Mouse (Mus musculus) brain, embryonic 14.5 days (tissue): ENCODE measurements around the gene Bcan.

Experiments
- CTCF ChIP-seq: fragments of 200-500 bp; IDR thresholded peaks from 2 replicates; pipeline ENCODE4 v1.5.1; 2012; ENCODE audit warnings: inconsistent platforms, mild to moderate bottlenecking, moderate library complexity, borderline replicate concordance; ENCODE audit not compliant: insufficient read depth, insufficient read length; ENCODE audit errors: extremely low read depth
- POLR2A ChIP-seq: fragments of 200-500 bp; IDR thresholded peaks from 2 replicates; pipeline ENCODE4 v1.6.1; 2012; ENCODE audit warnings: mild to moderate bottlenecking, inconsistent platforms, borderline replicate concordance; ENCODE audit not compliant: poor library complexity, insufficient read depth, insufficient read length, severe bottlenecking; ENCODE audit errors: extremely low read depth

DNA sequence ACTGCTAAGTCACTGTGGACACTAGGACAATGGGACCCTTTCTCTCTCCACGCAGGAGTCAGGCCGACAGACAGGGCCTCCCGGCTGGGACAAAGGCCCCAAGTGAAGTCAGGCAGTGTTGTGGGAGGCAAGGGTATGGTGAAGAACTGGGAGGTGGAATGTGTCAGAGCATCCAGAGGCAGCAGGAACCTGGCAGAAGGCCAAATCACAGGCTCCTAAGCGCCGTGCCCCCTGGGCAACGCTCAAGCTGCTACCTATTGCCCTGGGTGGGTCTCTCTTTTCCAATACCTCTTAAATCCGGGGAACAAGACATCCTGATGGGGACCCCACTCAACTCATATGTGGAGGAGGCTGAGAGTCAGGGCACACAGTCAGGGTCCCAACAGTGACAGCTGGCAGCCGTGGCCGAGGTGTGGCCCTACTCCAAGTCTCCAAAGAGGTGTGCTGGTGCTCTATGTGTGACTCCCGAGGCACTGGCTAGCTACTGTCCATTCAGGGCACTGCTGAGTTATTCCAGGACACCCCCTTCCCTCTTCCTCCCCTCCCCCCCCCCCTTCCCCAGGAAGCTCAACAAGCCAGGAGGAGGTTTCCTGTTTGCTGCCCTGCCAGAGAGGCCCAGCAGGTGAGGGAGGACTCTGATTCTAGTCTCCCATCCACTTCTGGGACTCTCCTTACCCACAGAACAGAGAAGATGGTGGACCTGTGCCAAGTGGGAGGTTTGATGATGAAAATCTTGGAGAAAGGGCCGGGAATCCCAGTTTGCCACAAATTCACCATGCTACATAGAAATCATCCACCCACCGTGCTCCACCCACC lies 14.3 kb downstream of the Bcan start:
- TF ChIP-seq CTCF, result no peak
- TF ChIP-seq POLR2A, result no peak
